Mouse (Mus musculus) adrenal gland (tissue): ENCODE measurements around the gene Txndc17.

Experiments
- intact Hi-C: fragments of 180-260 bp; cut with DNase I; formaldehyde crosslinking; loops from one replicate; pipeline ENCODE4 v1.15.1; 2025

Gene Txndc17

GRCm38 (mm10) chr11:72221278-72221677 is 13.9 kb downstream of the Txndc17 start:
- intact Hi-C loops, result loop anchor here (5.0 kb wide), 1 partner anchor 341 kb away; no protein-coding TSS in a partner anchor

GRCm38 (mm10) chr11:72223414-72223813 is 16.1 kb downstream of the Txndc17 start:
- intact Hi-C loops, result loop anchor here (5.0 kb wide), 1 partner anchor 339 kb away; no protein-coding TSS in a partner anchor

GRCm38 (mm10) chr11:72224865-72225264 is 17.5 kb downstream of the Txndc17 start:
- intact Hi-C loops, result loop anchor here (2.0 to 5.0 kb wide), 4 partner anchors 42 to 337 kb away; partner anchors contain the start of gene Slc13a5

- intact Hi-C loops, result loop anchor here (5.0 kb wide), 1 partner anchor 96 kb away; no protein-coding TSS in a partner anchor
These were observed 18.9 kb downstream of the Txndc17 start for GRCm38 (mm10) chr11:72226020-72226791.

GRCm38 (mm10) chr11:72226901-72227300 is 19.6 kb downstream of the Txndc17 start:
- intact Hi-C loops, result loop anchor here (5.0 kb wide), 1 partner anchor 95 kb away; no protein-coding TSS in a partner anchor

- intact Hi-C loops, result loop anchor here (5.0 kb wide), 1 partner anchor 94 kb away; no protein-coding TSS in a partner anchor
These were observed 21.2 kb downstream of the Txndc17 start for GRCm38 (mm10) chr11:72228513-72228912.

GRCm38 (mm10) chr11:72232068-72232467 is 24.7 kb downstream of the Txndc17 start:
- intact Hi-C loops, result no loop called here

GRCm38 (mm10) chr11:72232991-72233390 is 25.6 kb downstream of the Txndc17 start:
- intact Hi-C loops, result no loop called here

- intact Hi-C loops, result no loop called here
These were observed 26.7 kb downstream of the Txndc17 start for GRCm38 (mm10) chr11:72234013-72234412.

- intact Hi-C loops, result no loop called here
These were observed 32.9 kb downstream of the Txndc17 start for GRCm38 (mm10) chr11:72240062-72240860.

- intact Hi-C loops, result no loop called here
These were observed 37.9 kb downstream of the Txndc17 start for GRCm38 (mm10) chr11:72245196-72245753.

- intact Hi-C loops, result no loop called here
These were observed 48.3 kb downstream of the Txndc17 start for GRCm38 (mm10) chr11:72255629-72256028.

- intact Hi-C loops, result no loop called here
These were observed 49.1 kb downstream of the Txndc17 start for GRCm38 (mm10) chr11:72256441-72256840.
